Mouse (Mus musculus) CH12.LX (cell line): ENCODE measurements at regions not wholly inside any gene's neighbourhood (a gene's known extent, or its start where the extent isn't known, plus 50 kb on each side); places are given as distances from the start of the nearest gene placed in this dataset.

ENCODE experiments used
- CTCF ChIP-seq, 2 experiments: IDR thresholded peaks in 1 of 2; conservative IDR thresholded peaks in 1 of 2; 2 replicates each; pipeline ENCODE4 v1.5.1; 2011 to 2012; ENCODE audit warnings: low read depth in 2 of 2, low read length in 2 of 2, improper control_type of control experiment in 1 of 2, inconsistent platforms in 1 of 2, mild to moderate bottlenecking in 1 of 2, moderate library complexity in 1 of 2
- IRF4 ChIP-seq: IDR thresholded peaks from 2 replicates; pipeline ENCODE4 v1.6.1; 2014; ENCODE audit warnings: low read depth, mild to moderate bottlenecking, inconsistent platforms, low read length, improper control_type of control experiment
- NELFE ChIP-seq: IDR thresholded peaks from 2 replicates; pipeline ENCODE4 v1.6.1; 2011; ENCODE audit warnings: low read depth, low read length, improper control_type of control experiment
- POLR2A ChIP-seq: IDR thresholded peaks from 2 replicates; pipeline ENCODE4 v1.6.1; 2011; ENCODE audit warnings: low read depth, mild to moderate bottlenecking, improper control_type of control experiment, low read length
- RCOR1 ChIP-seq: conservative IDR thresholded peaks from 2 replicates; pipeline ENCODE4 v1.6.1; 2012; ENCODE audit warnings: low read depth, mild to moderate bottlenecking, inconsistent platforms, low read length, improper control_type of control experiment

- TF ChIP-seq CTCF (conservative IDR thresholded peaks at IDR 0.05 in 1 of 2, IDR thresholded peaks at IDR 0.05 in 1 of 2; ENCODE audit: low read depth in 2 of 2, low read length in 2 of 2) (no peak), POLR2A (no peak), IRF4 (no peak), NELFE (no peak), RCOR1 (no peak)
Measured at GRCm38 (mm10) chr4:153885836-153886235, 71.2 kb upstream of the A430005L14Rik start.
